Mouse (Mus musculus) MEL (cell line): ENCODE measurements at regions not wholly inside any gene's neighbourhood (a gene's known extent, or its start where the extent isn't known, plus 50 kb on each side); places are given as distances from the start of the nearest gene placed in this dataset.

Experiments used
- DNase-seq: peaks from one replicate; pipeline ENCODE4 v3.0.0; 2011; ENCODE audit warnings: low read depth, low spot score
- H3K27ac ChIP-seq: 2 replicates; pipeline ENCODE4 v1.5.1; 2012; ENCODE audit warnings: low read depth, mild to moderate bottlenecking, control low read depth, low read length, moderate library complexity; ENCODE audit not compliant: control insufficient read depth
- H3K27me3 ChIP-seq, 2 experiments: fragments of 150-350 bp in 1 of 2; sonication (generic) in 1 of 2; 2 replicates each; pipeline ENCODE4 v1.6.1; 2012; ENCODE audit warnings: low read length in 2 of 2, mild to moderate bottlenecking in 2 of 2, improper control_type of control experiment in 1 of 2, moderate library complexity in 1 of 2; ENCODE audit not compliant: insufficient read depth in 2 of 2, control insufficient read depth in 1 of 2
- H3K36me3 ChIP-seq, 2 experiments: 2 replicates each; pipeline ENCODE4 v1.6.1; 2012 to 2014; ENCODE audit warnings: low read length in 2 of 2, improper control_type of control experiment in 1 of 2, inconsistent platforms in 1 of 2, mild to moderate bottlenecking in 1 of 2; ENCODE audit not compliant: insufficient read depth in 2 of 2, control insufficient read depth in 1 of 2
- H3K4me1 ChIP-seq, 2 experiments: fragments of 150-350 bp in 1 of 2; sonication (generic) in 1 of 2; 2 replicates each; pipeline ENCODE4 v1.6.1; 2012; ENCODE audit warnings: low read length in 2 of 2, improper control_type of control experiment in 1 of 2, mild to moderate bottlenecking in 1 of 2; ENCODE audit not compliant: insufficient read depth in 2 of 2, control insufficient read depth in 1 of 2
- H3K4me3 ChIP-seq, 2 experiments: fragments of 150-350 bp in 1 of 2; sonication (generic) in 1 of 2; 2 replicates each; pipeline ENCODE4 v1.5.1; 2012; ENCODE audit warnings: low read depth in 2 of 2, low read length in 2 of 2, mild to moderate bottlenecking in 2 of 2, moderate library complexity in 2 of 2, control low read depth in 1 of 2, improper control_type of control experiment in 1 of 2; ENCODE audit not compliant: control insufficient read depth in 1 of 2, insufficient read depth in 1 of 2
- H3K79me2 ChIP-seq: 2 replicates; pipeline ENCODE4 v1.6.1; 2012; ENCODE audit warnings: mild to moderate bottlenecking, low read length, moderate library complexity; ENCODE audit not compliant: control insufficient read depth, poor library complexity, insufficient read depth
- H3K9ac ChIP-seq: 2 replicates; pipeline ENCODE4 v1.6.1; 2012; ENCODE audit warnings: low read depth, mild to moderate bottlenecking, control low read depth, low read length, moderate library complexity; ENCODE audit not compliant: control insufficient read depth, poor library complexity, severe bottlenecking
- H3K9me3 ChIP-seq: fragments of 150-350 bp; sonication (generic); replicated peaks from 2 replicates; pipeline ENCODE4 v1.6.1; 2012; ENCODE audit warnings: mild to moderate bottlenecking, low read length, improper control_type of control experiment, moderate library complexity; ENCODE audit not compliant: insufficient read depth
- CHD1 ChIP-seq: IDR thresholded peaks from 2 replicates; pipeline ENCODE4 v1.6.1; 2012; ENCODE audit warnings: low read depth, mild to moderate bottlenecking, inconsistent platforms, low read length, improper control_type of control experiment
- CHD2 ChIP-seq: IDR thresholded peaks from 2 replicates; pipeline ENCODE4 v1.6.1; 2011; ENCODE audit warnings: low read length, improper control_type of control experiment
- CTCF ChIP-seq, 3 experiments: IDR thresholded peaks in 2 of 3; conservative IDR thresholded peaks in 1 of 3; 2 replicates each; pipeline ENCODE4 v1.5.1; 2011 to 2012; ENCODE audit warnings: low read length in 3 of 3, low read depth in 2 of 3, mild to moderate bottlenecking in 2 of 3, improper control_type of control experiment in 1 of 3, inconsistent platforms in 1 of 3, mixed read lengths in 1 of 3, moderate library complexity in 1 of 3; ENCODE audit not compliant: control insufficient read depth in 1 of 3, insufficient read depth in 1 of 3, poor library complexity in 1 of 3, severe bottlenecking in 1 of 3
- E2F4 ChIP-seq: IDR thresholded peaks from 2 replicates; pipeline ENCODE4 v1.6.1; 2011; ENCODE audit warnings: low read depth, low read length, improper control_type of control experiment, borderline replicate concordance
- EP300 ChIP-seq, 2 experiments: IDR thresholded peaks; 2 replicates each; pipeline ENCODE4 v1.6.1; 2011; ENCODE audit warnings: improper control_type of control experiment in 2 of 2, low read length in 2 of 2, low read depth in 1 of 2, mild to moderate bottlenecking in 1 of 2
- ETS1 ChIP-seq: IDR thresholded peaks from 2 replicates; pipeline ENCODE4 v1.6.1; 2012; ENCODE audit warnings: low read depth, mild to moderate bottlenecking, inconsistent platforms, low read length, improper control_type of control experiment, moderate library complexity
- GATA1 ChIP-seq: IDR thresholded peaks from 2 replicates; pipeline ENCODE4 v1.6.1; 2011; ENCODE audit warnings: low read depth, low read length, improper control_type of control experiment
- JUND ChIP-seq: IDR thresholded peaks from 2 replicates; pipeline ENCODE4 v1.6.1; 2011; ENCODE audit warnings: low read depth, mild to moderate bottlenecking, improper control_type of control experiment, low read length
- KAT2A ChIP-seq: conservative IDR thresholded peaks from 2 replicates; pipeline ENCODE4 v1.6.1; 2012; ENCODE audit warnings: low read depth, low read length, improper control_type of control experiment, inconsistent platforms
- MXI1 ChIP-seq: IDR thresholded peaks from 2 replicates; pipeline ENCODE4 v1.6.1; 2011; ENCODE audit warnings: mild to moderate bottlenecking, low read depth, low read length, improper control_type of control experiment
- NELFE ChIP-seq: IDR thresholded peaks from 2 replicates; pipeline ENCODE4 v1.6.1; 2011; ENCODE audit warnings: low read depth, low read length, improper control_type of control experiment
- POLR2A ChIP-seq, 2 experiments: IDR thresholded peaks; 2 replicates each; pipeline ENCODE4 v1.6.1; 2011 to 2012; ENCODE audit warnings: low read length in 2 of 2, mild to moderate bottlenecking in 2 of 2, control low read depth in 1 of 2, improper control_type of control experiment in 1 of 2, low read depth in 1 of 2, moderate library complexity in 1 of 2; ENCODE audit not compliant: control insufficient read depth in 1 of 2, insufficient read depth in 1 of 2, poor library complexity in 1 of 2
- POLR2AphosphoS2 ChIP-seq: IDR thresholded peaks from 2 replicates; pipeline ENCODE4 v1.6.1; 2011; ENCODE audit warnings: low read length, improper control_type of control experiment
- RAD21 ChIP-seq: IDR thresholded peaks from 2 replicates; pipeline ENCODE4 v1.6.1; 2011; ENCODE audit warnings: mild to moderate bottlenecking, low read depth, low read length, improper control_type of control experiment
- RCOR1 ChIP-seq: IDR thresholded peaks from 2 replicates; pipeline ENCODE4 v1.6.1; 2012; ENCODE audit warnings: low read depth, mild to moderate bottlenecking, inconsistent platforms, low read length, improper control_type of control experiment
- SIN3A ChIP-seq: IDR thresholded peaks from 2 replicates; pipeline ENCODE4 v1.6.1; 2012; ENCODE audit warnings: low read length, improper control_type of control experiment, inconsistent platforms
- SMC3 ChIP-seq: IDR thresholded peaks from 2 replicates; pipeline ENCODE4 v1.6.1; 2011; ENCODE audit warnings: low read depth, low read length, improper control_type of control experiment
- TAL1 ChIP-seq: IDR thresholded peaks from 2 replicates; pipeline ENCODE4 v1.6.1; 2012; ENCODE audit warnings: mild to moderate bottlenecking, inconsistent platforms, low read length, moderate library complexity, mixed read lengths
- USF1 ChIP-seq: IDR thresholded peaks from 2 replicates; pipeline ENCODE4 v1.6.1; 2014; ENCODE audit warnings: low read depth, mild to moderate bottlenecking, inconsistent platforms, low read length, improper control_type of control experiment, moderate library complexity
- USF2 ChIP-seq, 2 experiments: IDR thresholded peaks; 2 replicates each; pipeline ENCODE4 v1.6.1; 2011 to 2012; ENCODE audit warnings: improper control_type of control experiment in 2 of 2, low read length in 2 of 2, borderline replicate concordance in 1 of 2, inconsistent platforms in 1 of 2, low read depth in 1 of 2, mild to moderate bottlenecking in 1 of 2; ENCODE audit not compliant: insufficient read depth in 1 of 2
- ZKSCAN1 ChIP-seq: IDR thresholded peaks from 2 replicates; pipeline ENCODE4 v1.6.1; 2012; ENCODE audit warnings: low read depth, mild to moderate bottlenecking, inconsistent platforms, low read length, improper control_type of control experiment, moderate library complexity

- no peak overlapping the region for H3K9ac ChIP-seq
- H3K79me2 ChIP-seq, result no peaks in the 10 kb centered on the region
- no peak overlapping the region for H3K27ac ChIP-seq
- DNase-seq, result peak; percentile 64
- TF ChIP-seq GATA1, result peak; percentile 48
- TF ChIP-seq TAL1, result peak; percentile 25
- TF ChIP-seq EP300 (IDR thresholded peaks at IDR 0.05; ENCODE audit: low read depth in 1 of 2, low read length in 2 of 2), result peak; percentile 36 to 61; a peak in 2 of 4 replicates
- peak; percentile 40; the same call in 1 of the 2 replicates for TF ChIP-seq RCOR1
- TF ChIP-seq JUND, result no peak
- no peaks in the 10 kb centered on the region for H3K9me3 ChIP-seq
- H3K27me3 ChIP-seq, result no peaks in the 10 kb centered on the region
- peaks cover 0 to 2% of the 10 kb centered on the region in 2 experiments; a peak in 2 of 4 replicates for H3K36me3 ChIP-seq
- H3K4me1 ChIP-seq, result 0 out of 4 replicates have a peak, but pooled peaks cover 0 to 5% of the 10 kb centered on the region in 2 experiments
- H3K4me3 ChIP-seq, result no peak overlapping the region
These were observed 114.2 kb downstream of the Utp18 start for GRCm38 (mm10) chr11:93771143-93771940.

GRCm38 (mm10) chr11:93765961-93766360 lies 119.6 kb downstream of the Utp18 start:
- no peaks in the 10 kb centered on the region for H3K27me3 ChIP-seq
- TF ChIP-seq NELFE (no peak), ETS1 (no peak), RCOR1 (no peak), POLR2AphosphoS2 (no peak), ZKSCAN1 (no peak), POLR2A (IDR thresholded peaks at IDR 0.05; ENCODE audit: control insufficient read depth in 1 of 2, insufficient read depth in 1 of 2, low read depth in 1 of 2, low read length in 2 of 2, poor library complexity in 1 of 2) (no peak)
- no peaks in the 10 kb centered on the region for H3K9me3 ChIP-seq
- no peaks in the 10 kb centered on the region for H3K4me1 ChIP-seq
- H3K9ac ChIP-seq, result no peak overlapping the region
- no peaks in the 10 kb centered on the region for H3K79me2 ChIP-seq
- DNase-seq, result no peak
- H3K36me3 ChIP-seq, result no peaks in the 10 kb centered on the region
- no peak overlapping the region for H3K4me3 ChIP-seq
- H3K27ac ChIP-seq, result no peak overlapping the region

- no peaks in the 10 kb centered on the region for H3K9me3 ChIP-seq
- H3K36me3 ChIP-seq, result no peaks in the 10 kb centered on the region
- no peaks in the 10 kb centered on the region for H3K4me1 ChIP-seq
- H3K27ac ChIP-seq, result no peak overlapping the region
- no peaks in the 10 kb centered on the region for H3K79me2 ChIP-seq
- TF ChIP-seq SIN3A (no peak), CTCF (IDR thresholded peaks at IDR 0.05 in 2 of 3, conservative IDR thresholded peaks at IDR 0.05 in 1 of 3; ENCODE audit: control insufficient read depth in 1 of 3, insufficient read depth in 1 of 3, low read depth in 2 of 3, low read length in 3 of 3, poor library complexity in 1 of 3, severe bottlenecking in 1 of 3) (no peak), SMC3 (no peak), KAT2A (no peak), USF2 (IDR thresholded peaks at IDR 0.05; ENCODE audit: borderline replicate concordance in 1 of 2, insufficient read depth in 1 of 2, low read depth in 1 of 2, low read length in 2 of 2) (no peak), USF1 (no peak), CHD2 (no peak), POLR2A (IDR thresholded peaks at IDR 0.05; ENCODE audit: control insufficient read depth in 1 of 2, insufficient read depth in 1 of 2, low read depth in 1 of 2, low read length in 2 of 2, poor library complexity in 1 of 2) (no peak), MXI1 (no peak), GATA1 (no peak), RAD21 (no peak), E2F4 (no peak), CHD1 (no peak), EP300 (IDR thresholded peaks at IDR 0.05; ENCODE audit: low read depth in 1 of 2, low read length in 2 of 2) (no peak)
- TF ChIP-seq, all 39 proteins: peak for 0
- Histone ChIP-seq H3K4me3 (no peak overlapping the region), H3K27me3 (no peaks in the 10 kb centered on the region), H3K9ac (no peak overlapping the region)
- no peak for DNase-seq
These were observed 122.6 kb downstream of the Utp18 start for GRCm38 (mm10) chr11:93762832-93763530.
